24 mouse cellular contexts compared by ENCODE assay signal in the genomic region with DNA sequence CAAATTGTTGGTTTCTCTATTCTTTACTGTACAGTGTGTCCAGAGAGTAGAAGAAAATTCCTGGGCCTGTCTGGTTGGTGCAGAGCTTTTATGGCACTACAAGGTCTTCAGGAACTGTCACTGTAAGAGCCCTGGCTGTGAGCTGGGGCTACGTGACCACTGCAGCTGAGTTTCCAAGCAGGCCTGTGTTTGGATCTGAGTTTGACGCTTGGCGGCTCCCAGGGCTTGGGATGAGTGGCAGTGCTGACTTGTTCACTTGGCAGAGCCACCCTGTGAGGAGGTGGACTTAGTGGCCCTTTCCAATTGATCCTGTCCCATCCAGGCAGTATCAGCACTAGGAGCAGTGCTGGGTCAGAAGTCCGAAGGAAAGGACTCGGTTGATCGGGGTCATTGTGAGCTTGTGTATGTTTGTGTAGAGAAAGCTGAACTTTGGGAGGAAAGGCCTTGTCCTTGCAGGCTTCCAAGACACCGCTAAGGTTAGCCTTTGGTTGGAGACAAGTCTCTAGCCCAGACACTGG. TPM values are rescaled to one million over a fixed set of nuclear protein-coding genes. Genes with fewer than 3 reads are reported as not detected.
A peak's percentile ranks its signal among the peaks of the same experiment; 100 is the strongest.
DNase-seq lines count a peak whose midpoint lies in the region; ATAC-seq and TF ChIP-seq lines count a peak whose summit lies in the region.
"Had no signal": no experiment of that assay in that cellular context is flagged by ENCODE, and none has a peak within 500 bp of the region (broad histone marks: within the 10 kb centered on the region; RNA-seq: fewer than 3 reads in every experiment).

No protein-coding gene starts in this region.

- WGBS in liver, adult 2 months: 15% methylated on average over 7 of the region's 7 CpGs
- 88% methylated on average over 7 of the region's 7 CpGs for WGBS in liver, embryonic 11.5 days
- WGBS in intestine, embryonic 16.5 days: 92% methylated on average over 7 of the region's 7 CpGs
- 71% methylated on average over 7 of the region's 7 CpGs for WGBS in liver, postnatal 0 days (ENCODE audit: insufficient replicate concordance)

- peak overlapping the region; percentile 95 for H3K27ac ChIP-seq in liver, adult 2 months (replicated peaks; ENCODE audit: insufficient read depth, low read depth, low read length)
- H3K27ac ChIP-seq in liver, embryonic 11.5 days (ENCODE audit: low read depth, low read length): no peak overlapping the region
- H3K27ac ChIP-seq in intestine, embryonic 16.5 days (ENCODE audit: low read length): 0 out of 2 replicates have a peak overlapping the region, but pooled peaks have one; percentile 11
- peak overlapping the region; percentile 30; the same call in 1 of the 2 replicates for H3K27ac ChIP-seq in liver, postnatal 0 days (ENCODE audit: low read depth)
- H3K27ac ChIP-seq: gastrocnemius, adult 2 months; heart, adult 2 months; hindbrain, embryonic 12.5 days; hindbrain, embryonic 15.5 days had no signal

- H3K79me2 ChIP-seq in liver, adult 2 months (ENCODE audit: control insufficient read depth, insufficient read depth, low read length): no peaks in the 10 kb centered on the region

- no peaks in the 10 kb centered on the region for H3K27me3 ChIP-seq in liver, adult 2 months (ENCODE audit: control insufficient read depth, insufficient read depth, low read length)
- H3K27me3 ChIP-seq in liver, embryonic 11.5 days (replicated peaks; ENCODE audit: control insufficient read depth, insufficient read depth, low read length): no peaks in the 10 kb centered on the region
- no peaks in the 10 kb centered on the region for H3K27me3 ChIP-seq in intestine, embryonic 16.5 days (replicated peaks; ENCODE audit: control insufficient read depth, insufficient read depth, low read length)
- no peaks in the 10 kb centered on the region for H3K27me3 ChIP-seq in liver, postnatal 0 days (ENCODE audit: insufficient read depth, low read length)
- H3K27me3 ChIP-seq: hindbrain, embryonic 12.5 days; hindbrain, embryonic 15.5 days had no signal

- H3K9ac ChIP-seq in liver, adult 2 months (ENCODE audit: low read depth, low read length): no peak overlapping the region
- no peak overlapping the region for H3K9ac ChIP-seq in liver, embryonic 11.5 days (ENCODE audit: low read depth, low read length)
- H3K9ac ChIP-seq in intestine, embryonic 16.5 days (ENCODE audit: low read depth, low read length): no peak overlapping the region
- H3K9ac ChIP-seq in liver, postnatal 0 days (replicated peaks): no peak overlapping the region
- H3K9ac ChIP-seq: forebrain, postnatal 0 days; hindbrain, embryonic 12.5 days; hindbrain, embryonic 15.5 days had no signal

- H3K4me2 ChIP-seq in liver, embryonic 11.5 days: no peak overlapping the region
- H3K4me2 ChIP-seq in intestine, embryonic 16.5 days (ENCODE audit: low read depth, low read length): no peak overlapping the region
- no peak overlapping the region for H3K4me2 ChIP-seq in liver, postnatal 0 days (ENCODE audit: low read depth, low read length)
- H3K4me2 ChIP-seq: heart, embryonic 11.5 days; hindbrain, embryonic 12.5 days; hindbrain, embryonic 15.5 days had no signal

- H3K4me1 ChIP-seq in liver, adult 2 months (ENCODE audit: control insufficient read depth, insufficient read depth, low read length): peaks cover 11% of the 10 kb centered on the region; the same call in 1 of the 2 replicates
- H3K4me1 ChIP-seq in liver, embryonic 11.5 days (replicated peaks; ENCODE audit: control insufficient read depth, insufficient read depth, low read length): no peaks in the 10 kb centered on the region
- no peaks in the 10 kb centered on the region for H3K4me1 ChIP-seq in intestine, embryonic 16.5 days (ENCODE audit: control insufficient read depth, insufficient read depth, low read length)
- H3K4me1 ChIP-seq in liver, postnatal 0 days (ENCODE audit: insufficient read depth): peaks cover 10% of the 10 kb centered on the region; the same call in 1 of the 2 replicates
- H3K4me1 ChIP-seq: hindbrain, embryonic 12.5 days; hindbrain, embryonic 15.5 days had no signal

- DNase-seq in heart, postnatal 4 days: peak; percentile 4
- no peak for DNase-seq in heart, postnatal 14 days
- DNase-seq in liver, adult 2 months (ENCODE audit: extremely low read depth, low read depth, low spot score): peak; percentile 99
- no peak for DNase-seq in liver, embryonic 11.5 days (ENCODE audit: low spot score)
- peak; percentile 40 for DNase-seq in liver, postnatal 0 days
- DNase-seq: adrenal gland, adult 2 months; adrenal gland, postnatal 14 days; cerebellum, adult 11 months; cerebellum, adult 9-11 months; cerebellum, postnatal 36 days; embryo, embryonic 11 days; forebrain, postnatal 0 days; gastrocnemius, postnatal 25 days; heart, adult 2 months; heart, postnatal 36 days; kidney, adult 11 months had no signal

- 0 out of 2 replicates have a peak, but pooled peaks have one; percentile 3 for TF ChIP-seq CTCF in liver, adult 2 months (IDR thresholded peaks at IDR 0.05; ENCODE audit: low read depth, low read length)
- TF ChIP-seq CTCF in liver, postnatal 0 days (IDR thresholded peaks at IDR 0.05; ENCODE audit: low read depth): no peak

- no peak for TF ChIP-seq EP300 in liver, postnatal 0 days (IDR thresholded peaks at IDR 0.05; ENCODE audit: low read depth)

- no peaks in the 10 kb centered on the region for H3K9me3 ChIP-seq in liver, embryonic 11.5 days (ENCODE audit: control insufficient read depth, low read length)
- no peaks in the 10 kb centered on the region for H3K9me3 ChIP-seq in intestine, embryonic 16.5 days (ENCODE audit: control insufficient read depth, low read length)
- H3K9me3 ChIP-seq in liver, postnatal 0 days (ENCODE audit: low read length): no peaks in the 10 kb centered on the region
- H3K9me3 ChIP-seq: hindbrain, embryonic 12.5 days; hindbrain, embryonic 15.5 days had no signal

- intact Hi-C loops in heart, postnatal 14 days (cut with DNase I): no loop called here

- no peak for TF ChIP-seq POLR2A in liver, adult 2 months (IDR thresholded peaks at IDR 0.05; ENCODE audit: extremely low read depth, insufficient read depth, low read length)

- ATAC-seq in liver, embryonic 11.5 days (replicated peaks; ENCODE audit: low FRiP score): no peak
- no peak for ATAC-seq in intestine, embryonic 16.5 days
- peak; percentile 83 for ATAC-seq in liver, postnatal 0 days
- ATAC-seq: CD4-positive, CD25-positive, alpha-beta regulatory T cell, adult 4 months; forebrain, embryonic 14.5 days; forebrain, postnatal 0 days had no signal

- H3K4me3 ChIP-seq in liver, adult 2 months (ENCODE audit: insufficient read depth, low read depth, low read length): no peak overlapping the region
- no peak overlapping the region for H3K4me3 ChIP-seq in liver, embryonic 11.5 days (ENCODE audit: low read depth, low read length)
- H3K4me3 ChIP-seq in intestine, embryonic 16.5 days (ENCODE audit: low read length): no peak overlapping the region
- no peak overlapping the region for H3K4me3 ChIP-seq in liver, postnatal 0 days (ENCODE audit: low read depth, low read length)
- H3K4me3 ChIP-seq: gastrocnemius, adult 2 months; heart, adult 2 months; hindbrain, embryonic 12.5 days; hindbrain, embryonic 15.5 days had no signal

- peaks cover 9% of the 10 kb centered on the region for H3K36me3 ChIP-seq in liver, adult 2 months (ENCODE audit: control insufficient read depth, insufficient read depth, low read length)
- H3K36me3 ChIP-seq in liver, embryonic 11.5 days (ENCODE audit: control insufficient read depth, insufficient read depth, low read length): peaks cover 13% of the 10 kb centered on the region
- peaks cover 10% of the 10 kb centered on the region for H3K36me3 ChIP-seq in intestine, embryonic 16.5 days (ENCODE audit: control insufficient read depth, insufficient read depth, low read length)
- H3K36me3 ChIP-seq in liver, postnatal 0 days (replicated peaks; ENCODE audit: insufficient read depth, low read length): peaks cover 14% of the 10 kb centered on the region

RNA-seq across cellular contexts. Expression of a gene that starts 42.9 kb away (rescaled TPM):
- under 1 TPM in 1 of 2 experiments, not detected in 1; 0.29 TPM for total RNA-seq in heart, postnatal 4 days (2021)
- under 1 TPM; 0.55 to 0.76 TPM for total RNA-seq in heart, postnatal 14 days (2021)
- 0.18 TPM in 1 of 2 replicates, not detected in the other for total RNA-seq in liver, adult 2 months (2014; rRNA removed)
- not detected in 2 replicates for polyA plus RNA-seq in liver, adult 2 months (2012; rRNA removed)
- 1.4 and 1.7 TPM in 2 replicates for polyA plus RNA-seq in liver, embryonic 11.5 days (2014; fragmentation: Nextera tagmentation; extraction: Ambion mirVana)
- 2.4 and 2.5 TPM in 2 replicates for polyA plus RNA-seq in intestine, embryonic 16.5 days (2015; fragmentation: Nextera tagmentation; extraction: Ambion mirVana)
- 0.40 and 0.73 TPM in 2 replicates for polyA plus RNA-seq in liver, postnatal 0 days (2015; fragmentation: Nextera tagmentation; extraction: Ambion mirVana)
- total RNA-seq: gastrocnemius, adult 2 months; MEL had no signal

Comparison
In these comparisons a context has a peak if more than half of its experiments do, and no peak if none do; other contexts are left out.
1. DNase-seq: peak in heart, postnatal 4 days (single experiment), liver, adult 2 months (single experiment) and liver, postnatal 0 days (single experiment); none in heart, postnatal 14 days (0 of 2) and liver, embryonic 11.5 days (single experiment).